In genomic region chr6:83836826-83837225, GRCm38 (mm10) we compare ENCODE assay signal across 24 mouse cellular contexts. TPM values are rescaled to one million over a fixed set of nuclear protein-coding genes. Genes with fewer than 3 reads are reported as not detected.
DNase-seq lines count a peak whose midpoint lies in the region; ATAC-seq lines count a peak whose summit lies in the region.
"Had no signal": no experiment of that assay in that cellular context is flagged by ENCODE, and none has a peak within 500 bp of the region (broad histone marks: within the 10 kb centered on the region; RNA-seq: fewer than 3 reads in every experiment).

No protein-coding gene starts in this region.

- no peak overlapping the region for H3K27ac ChIP-seq in heart, embryonic 11.5 days (ENCODE audit: low read depth, low read length)
- no peak overlapping the region for H3K27ac ChIP-seq in liver, embryonic 11.5 days (ENCODE audit: low read depth, low read length)
- H3K27ac ChIP-seq: embryonic facial prominence, embryonic 13.5 days; embryonic facial prominence, embryonic 15.5 days; forebrain, embryonic 10.5 days; forebrain, embryonic 12.5 days had no signal

- no peak overlapping the region for H3K9ac ChIP-seq in heart, embryonic 11.5 days (ENCODE audit: low read depth, low read length)
- no peak overlapping the region for H3K9ac ChIP-seq in liver, embryonic 11.5 days (ENCODE audit: low read depth, low read length)
- H3K9ac ChIP-seq: embryonic facial prominence, embryonic 13.5 days; embryonic facial prominence, embryonic 15.5 days; forebrain, embryonic 12.5 days had no signal

- no peaks in the 10 kb centered on the region for H3K27me3 ChIP-seq in heart, embryonic 11.5 days (ENCODE audit: control insufficient read depth, insufficient read depth, low read length)
- H3K27me3 ChIP-seq in liver, embryonic 11.5 days (replicated peaks; ENCODE audit: control insufficient read depth, insufficient read depth, low read length) = no peaks in the 10 kb centered on the region
- H3K27me3 ChIP-seq: embryonic facial prominence, embryonic 13.5 days; embryonic facial prominence, embryonic 15.5 days; forebrain, embryonic 12.5 days had no signal

- no peaks in the 10 kb centered on the region for H3K9me3 ChIP-seq in heart, embryonic 11.5 days (replicated peaks; ENCODE audit: control insufficient read depth, low read length)
- no peaks in the 10 kb centered on the region for H3K9me3 ChIP-seq in liver, embryonic 11.5 days (ENCODE audit: control insufficient read depth, low read length)
- H3K9me3 ChIP-seq: embryonic facial prominence, embryonic 13.5 days; embryonic facial prominence, embryonic 15.5 days; forebrain, embryonic 10.5 days; forebrain, embryonic 12.5 days; G1E had no signal

- 86% methylated on average over 2 of the region's 2 CpGs for WGBS in heart, embryonic 11.5 days (ENCODE audit: insufficient replicate concordance)
- WGBS in liver, embryonic 11.5 days = 89% methylated on average over 2 of the region's 2 CpGs

- no peaks in the 10 kb centered on the region for H3K36me3 ChIP-seq in heart, embryonic 11.5 days (ENCODE audit: control insufficient read depth, insufficient read depth, low read length)
- H3K36me3 ChIP-seq in liver, embryonic 11.5 days (ENCODE audit: control insufficient read depth, insufficient read depth, low read length) = no peaks in the 10 kb centered on the region
- H3K36me3 ChIP-seq: embryonic facial prominence, embryonic 13.5 days; embryonic facial prominence, embryonic 15.5 days; forebrain, embryonic 10.5 days; forebrain, embryonic 12.5 days; G1E had no signal

- no peak overlapping the region for H3K4me2 ChIP-seq in heart, embryonic 11.5 days
- H3K4me2 ChIP-seq in liver, embryonic 11.5 days = no peak overlapping the region
- H3K4me2 ChIP-seq: embryonic facial prominence, embryonic 13.5 days; embryonic facial prominence, embryonic 15.5 days; forebrain, embryonic 12.5 days had no signal

- no peaks in the 10 kb centered on the region for H3K4me1 ChIP-seq in heart, embryonic 11.5 days (ENCODE audit: control insufficient read depth, insufficient read depth, low read length)
- no peaks in the 10 kb centered on the region for H3K4me1 ChIP-seq in liver, embryonic 11.5 days (replicated peaks; ENCODE audit: control insufficient read depth, insufficient read depth, low read length)

- DNase-seq in heart, adult 11 months = peak; percentile 34
- DNase-seq in R1 (ENCODE audit: low read depth, low spot score) = peak; percentile 61
- DNase-seq in ovary, postnatal 14 days (ENCODE audit: low spot score) = no peak
- no peak for DNase-seq in liver, embryonic 11.5 days (ENCODE audit: low spot score)
- DNase-seq: adrenal gland, adult 8-10 months; adrenal gland, postnatal 14 days; cerebellum, adult 11 months; cerebellum, adult 18-20 months; cerebellum, adult 8-10 months; cerebellum, adult 9-11 months; cerebellum, postnatal 14 days; cerebellum, postnatal 36 days; embryo, embryonic 11 days had no signal

- H3K4me3 ChIP-seq in heart, embryonic 11.5 days (ENCODE audit: low read depth, low read length) = no peak overlapping the region
- H3K4me3 ChIP-seq in liver, embryonic 11.5 days (ENCODE audit: low read depth, low read length) = no peak overlapping the region
- H3K4me3 ChIP-seq: embryonic facial prominence, embryonic 13.5 days; embryonic facial prominence, embryonic 15.5 days; erythroblast, embryonic 14.5 days; forebrain, embryonic 10.5 days; forebrain, embryonic 12.5 days had no signal

- ATAC-seq in heart, embryonic 11.5 days (replicated peaks; ENCODE audit: insufficient number of reproducible peaks, low FRiP score, low TSS enrichment) = no peak
- no peak for ATAC-seq in liver, embryonic 11.5 days (replicated peaks; ENCODE audit: low FRiP score)
- ATAC-seq: activated CD4-positive, CD25-positive, alpha-beta regulatory T cell, adult 4 months; forebrain, embryonic 14.5 days; forebrain, embryonic 16.5 days; Patski had no signal

RNA-seq across cellular contexts. Expression of gene Paip2b, which starts 5.3 kb away (rescaled TPM):
- polyA plus RNA-seq in heart, embryonic 11.5 days (2014; fragmentation: Nextera tagmentation; extraction: Ambion mirVana) = 16.2 and 16.9 TPM in 2 replicates
- 8.4 and 9.2 TPM in 2 replicates for polyA plus RNA-seq in liver, embryonic 11.5 days (2014; fragmentation: Nextera tagmentation; extraction: Ambion mirVana)

RNA-seq across cellular contexts. Expression of gene Zfp638, which starts 30.1 kb away (rescaled TPM):
- 54.0 and 59.5 TPM in 2 replicates for polyA plus RNA-seq in heart, embryonic 11.5 days (2014; fragmentation: Nextera tagmentation; extraction: Ambion mirVana)
- 53.1 and 54.9 TPM in 2 replicates for polyA plus RNA-seq in liver, embryonic 11.5 days (2014; fragmentation: Nextera tagmentation; extraction: Ambion mirVana)

RNA-seq across cellular contexts. Expression of gene Nagk, which starts 42.0 kb away (rescaled TPM):
- 46.3 and 50.3 TPM in 2 replicates for polyA plus RNA-seq in heart, embryonic 11.5 days (2014; fragmentation: Nextera tagmentation; extraction: Ambion mirVana)
- 19.9 and 25.0 TPM in 2 replicates for polyA plus RNA-seq in liver, embryonic 11.5 days (2014; fragmentation: Nextera tagmentation; extraction: Ambion mirVana)

Comparison
In these comparisons a context has a peak if more than half of its experiments do, and no peak if none do; other contexts are left out.
1. DNase-seq: peak in heart, adult 11 months (single experiment) and R1 (single experiment); none in ovary, postnatal 14 days (single experiment) and liver, embryonic 11.5 days (single experiment).